Mouse (Mus musculus) CH12.LX (cell line): ENCODE measurements around the gene Chst7.

Source experiments
- BHLHE40 ChIP-seq: IDR thresholded peaks from 2 replicates; pipeline ENCODE4 v1.6.1; 2011; ENCODE audit warnings: mild to moderate bottlenecking, low read depth, low read length, improper control_type of control experiment
- CTCF ChIP-seq, 2 experiments: IDR thresholded peaks in 1 of 2; conservative IDR thresholded peaks in 1 of 2; 2 replicates each; pipeline ENCODE4 v1.5.1; 2011 to 2012; ENCODE audit warnings: low read depth in 2 of 2, low read length in 2 of 2, improper control_type of control experiment in 1 of 2, inconsistent platforms in 1 of 2, mild to moderate bottlenecking in 1 of 2, moderate library complexity in 1 of 2
- EP300 ChIP-seq: IDR thresholded peaks from 2 replicates; pipeline ENCODE4 v1.6.1; 2011; ENCODE audit warnings: low read length, improper control_type of control experiment
- HCFC1 ChIP-seq: IDR thresholded peaks from 2 replicates; pipeline ENCODE4 v1.6.1; 2012; ENCODE audit warnings: low read depth, mild to moderate bottlenecking, inconsistent platforms, low read length, improper control_type of control experiment
- NELFE ChIP-seq: IDR thresholded peaks from 2 replicates; pipeline ENCODE4 v1.6.1; 2011; ENCODE audit warnings: low read depth, low read length, improper control_type of control experiment
- POLR2A ChIP-seq: IDR thresholded peaks from 2 replicates; pipeline ENCODE4 v1.6.1; 2011; ENCODE audit warnings: low read depth, mild to moderate bottlenecking, improper control_type of control experiment, low read length
- POLR2AphosphoS2 ChIP-seq: IDR thresholded peaks from 2 replicates; pipeline ENCODE4 v1.6.1; 2011; ENCODE audit warnings: low read depth, low read length, improper control_type of control experiment
- SIN3A ChIP-seq: IDR thresholded peaks from 2 replicates; pipeline ENCODE4 v1.6.1; 2012; ENCODE audit warnings: low read length, improper control_type of control experiment, inconsistent platforms
- ZNF384 ChIP-seq: IDR thresholded peaks from 2 replicates; pipeline ENCODE4 v1.6.1; 2012; ENCODE audit warnings: low read depth, low read length, improper control_type of control experiment, inconsistent platforms

GRCm38 (mm10) chrX:20117717-20118116 is 58.4 kb downstream of the Chst7 start:
- no peak for TF ChIP-seq EP300
- no peak for TF ChIP-seq SIN3A
- no peak for TF ChIP-seq CTCF (conservative IDR thresholded peaks at IDR 0.05 in 1 of 2, IDR thresholded peaks at IDR 0.05 in 1 of 2; ENCODE audit: low read depth in 2 of 2, low read length in 2 of 2)
- TF ChIP-seq BHLHE40: no peak
- TF ChIP-seq ZNF384: no peak
- no peak for TF ChIP-seq POLR2A
- no peak for TF ChIP-seq HCFC1
- TF ChIP-seq NELFE: no peak
- TF ChIP-seq POLR2AphosphoS2: no peak
